12 mouse cellular contexts compared by ENCODE assay signal in the genomic region with DNA sequence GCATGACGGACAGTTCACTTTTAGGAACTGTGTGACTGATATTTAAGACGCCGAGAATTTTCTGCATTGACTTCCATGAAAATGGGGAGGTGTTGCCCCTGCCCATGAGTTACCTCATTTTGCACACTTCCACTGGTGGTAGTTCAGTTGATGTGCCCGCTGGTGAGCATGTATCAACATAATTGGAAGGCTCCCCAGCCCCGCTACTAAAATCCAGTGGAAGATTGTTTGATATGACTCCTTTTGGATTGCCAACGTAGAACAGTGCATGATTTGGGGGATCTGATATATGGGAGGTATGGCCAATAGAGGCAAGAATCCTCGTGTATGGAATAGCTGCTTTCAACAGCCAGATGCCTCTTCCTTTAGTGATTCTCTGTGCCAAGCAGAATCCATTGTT. TPM values are rescaled to one million over a fixed set of nuclear protein-coding genes. Genes with fewer than 3 reads are reported as not detected.
DNase-seq lines count a peak whose midpoint lies in the region; ATAC-seq and TF ChIP-seq lines count a peak whose summit lies in the region.
"Had no signal": no experiment of that assay in that cellular context is flagged by ENCODE, and none has a peak within 500 bp of the region (broad histone marks: within the 10 kb centered on the region; RNA-seq: fewer than 3 reads in every experiment).

No protein-coding gene starts in this region.

- peak overlapping the region; percentile 98 for H3K4me2 ChIP-seq in heart, embryonic 15.5 days
- peak overlapping the region; percentile 91 for H3K4me2 ChIP-seq in embryonic facial prominence, embryonic 13.5 days
- peak overlapping the region; percentile 99 for H3K4me2 ChIP-seq in limb, embryonic 13.5 days (replicated peaks)

- H3K9ac ChIP-seq in heart, embryonic 15.5 days: no peak overlapping the region
- no peak overlapping the region for H3K9ac ChIP-seq in embryonic facial prominence, embryonic 13.5 days
- no peak overlapping the region for H3K9ac ChIP-seq in limb, embryonic 13.5 days
- H3K9ac ChIP-seq: stomach, embryonic 15.5 days had no signal

- WGBS in heart, embryonic 15.5 days: 43% methylated on average over 7 of the region's 7 CpGs
- WGBS in embryonic facial prominence, embryonic 13.5 days: 44% methylated on average over 7 of the region's 7 CpGs
- 51% methylated on average over 7 of the region's 7 CpGs for WGBS in limb, embryonic 13.5 days

- no peaks in the 10 kb centered on the region for H3K9me3 ChIP-seq in heart, embryonic 15.5 days (replicated peaks)
- H3K9me3 ChIP-seq in E14TG2a.4 (ENCODE audit: low read length): no peaks in the 10 kb centered on the region
- no peaks in the 10 kb centered on the region for H3K9me3 ChIP-seq in embryonic facial prominence, embryonic 13.5 days
- no peaks in the 10 kb centered on the region for H3K9me3 ChIP-seq in limb, embryonic 13.5 days
- H3K9me3 ChIP-seq: stomach, embryonic 15.5 days had no signal

- H3K36me3 ChIP-seq in heart, embryonic 15.5 days: no peaks in the 10 kb centered on the region
- no peaks in the 10 kb centered on the region for H3K36me3 ChIP-seq in E14TG2a.4 (ENCODE audit: insufficient read depth, low read length)
- H3K36me3 ChIP-seq in embryonic facial prominence, embryonic 13.5 days: no peaks in the 10 kb centered on the region
- H3K36me3 ChIP-seq in limb, embryonic 13.5 days: no peaks in the 10 kb centered on the region
- H3K36me3 ChIP-seq: stomach, embryonic 15.5 days had no signal

- peaks cover 52% of the 10 kb centered on the region for H3K27me3 ChIP-seq in heart, embryonic 15.5 days
- H3K27me3 ChIP-seq in E14TG2a.4 (ENCODE audit: insufficient read depth, low read length): peaks cover 49% of the 10 kb centered on the region
- H3K27me3 ChIP-seq in embryonic facial prominence, embryonic 13.5 days: peaks cover 51% of the 10 kb centered on the region
- H3K27me3 ChIP-seq in limb, embryonic 13.5 days: peaks cover 47% of the 10 kb centered on the region
- H3K27me3 ChIP-seq: CH12.LX had no signal

- ATAC-seq in heart, embryonic 15.5 days (replicated peaks; ENCODE audit: insufficient number of reproducible peaks, insufficient read depth, low FRiP score, low read depth): no peak
- no peak for ATAC-seq in embryonic facial prominence, embryonic 13.5 days (ENCODE audit: insufficient number of reproducible peaks, insufficient read depth, low FRiP score, low TSS enrichment, low read depth)
- ATAC-seq in limb, embryonic 13.5 days (ENCODE audit: low FRiP score, low read depth): no peak
- ATAC-seq in megakaryocyte-erythroid progenitor cell, adult 5-6 weeks (replicated peaks; ENCODE audit: low FRiP score, low TSS enrichment, poor library complexity, severe bottlenecking): no peak

- H3K4me3 ChIP-seq in heart, embryonic 15.5 days: peak overlapping the region; percentile 72
- H3K4me3 ChIP-seq in E14TG2a.4 (replicated peaks; ENCODE audit: low read length): peak overlapping the region; percentile 87
- H3K4me3 ChIP-seq in embryonic facial prominence, embryonic 13.5 days: peak overlapping the region; percentile 71
- H3K4me3 ChIP-seq in limb, embryonic 13.5 days: peak overlapping the region; percentile 68
- H3K4me3 ChIP-seq: erythroblast, embryonic 14.5 days had no signal

- intact Hi-C loops in heart, postnatal 36 days (cut with DNase I): no loop called here

- DNase-seq in heart, postnatal 36 days: no peak
- no peak for DNase-seq in urinary bladder, adult 18-20 months (ENCODE audit: low spot score in 2 of 2)
- no peak for DNase-seq in thymus, postnatal 4 days
- DNase-seq: heart, postnatal 4 days had no signal

- H3K27ac ChIP-seq in heart, embryonic 15.5 days: no peak overlapping the region
- no peak overlapping the region for H3K27ac ChIP-seq in embryonic facial prominence, embryonic 13.5 days
- H3K27ac ChIP-seq in limb, embryonic 13.5 days: no peak overlapping the region
- H3K27ac ChIP-seq: stomach, embryonic 15.5 days had no signal

- TF ChIP-seq CTCF in E14TG2a.4 (conservative IDR thresholded peaks at IDR 0.05; ENCODE audit: low read length): no peak

- H3K4me1 ChIP-seq in heart, embryonic 15.5 days (replicated peaks): peaks cover 18% of the 10 kb centered on the region
- peaks cover 22% of the 10 kb centered on the region for H3K4me1 ChIP-seq in E14TG2a.4 (replicated peaks; ENCODE audit: low read depth, low read length)
- H3K4me1 ChIP-seq in embryonic facial prominence, embryonic 13.5 days: peaks cover 13% of the 10 kb centered on the region
- peaks cover 11% of the 10 kb centered on the region; the same call in 1 of the 2 replicates for H3K4me1 ChIP-seq in limb, embryonic 13.5 days

RNA-seq across cellular contexts. Expression of a gene that starts 1.9 kb away (rescaled TPM):
- 1.0 and 2.2 TPM in 2 replicates for polyA plus RNA-seq in heart, embryonic 15.5 days (2015; fragmentation: Nextera tagmentation; extraction: Ambion mirVana)
- under 1 TPM; 0.11 to 0.25 TPM for total RNA-seq in heart, postnatal 36 days (2021)
- polyA plus RNA-seq in embryonic facial prominence, embryonic 13.5 days (2015; fragmentation: Nextera tagmentation; extraction: Ambion mirVana): 8.2 and 9.1 TPM in 2 replicates
- 3.5 and 3.8 TPM in 2 replicates for polyA plus RNA-seq in limb, embryonic 13.5 days (2015; fragmentation: Nextera tagmentation; extraction: Ambion mirVana)
- 0.99 TPM in 1 of 2 replicates, not detected in the other for total RNA-seq in megakaryocyte-erythroid progenitor cell, adult 5-6 weeks (2014; fragmentation: Nextera tagmentation)
- 4.1 TPM in 1 of 2 replicates, not detected in the other for total RNA-seq in megakaryocyte-erythroid progenitor cell, adult 5-6 weeks (2017)
- total RNA-seq: CH12.LX had no signal
- polyA plus RNA-seq: erythroblast, embryonic 14.5 days had no signal
